Mouse (Mus musculus) stomach, postnatal 0 days (tissue): Measurements from ENCODE around the gene Mchr1.

Source experiments
- CTCF ChIP-seq: IDR thresholded peaks from 2 replicates; pipeline ENCODE4 v1.5.1; 2016; ENCODE audit warnings: antibody characterized with exemption, low read depth, mild to moderate bottlenecking, moderate library complexity
- EP300 ChIP-seq: optimal IDR thresholded peaks from 2 replicates; pipeline ENCODE3; 2016; ENCODE audit warnings: antibody characterized with exemption

DNA sequence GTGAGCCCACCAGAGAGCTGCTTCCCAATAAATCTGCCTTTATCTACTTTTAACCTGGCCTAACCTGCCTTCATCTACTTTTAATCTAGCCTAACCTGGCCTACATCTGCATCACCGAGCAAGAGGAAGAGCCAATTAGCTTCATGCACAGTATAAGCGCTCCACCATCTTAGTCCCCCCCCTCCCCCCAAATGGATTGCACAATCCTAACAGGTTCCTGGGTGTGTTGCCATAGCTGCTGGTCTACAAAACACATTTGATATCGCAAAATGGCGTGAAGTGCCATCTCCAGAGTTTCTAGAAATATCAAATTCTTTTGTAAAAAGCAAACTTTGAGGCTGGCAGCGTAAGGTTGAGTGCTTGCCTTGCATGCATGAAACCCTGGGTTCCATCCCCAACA is 24.0 kb downstream of the Mchr1 start:
- TF ChIP-seq CTCF: no peak
- TF ChIP-seq EP300: no peak
